Mouse (Mus musculus) limb, embryonic 14.5 days (tissue): ENCODE data around the gene Ppm1e. TPM values are rescaled to one million over a fixed set of nuclear protein-coding genes. Genes with fewer than 3 reads are reported as not detected.

ENCODE experiments used
- ATAC-seq: fragments of 200-750 bp; cut with Nextera tagmentation; 2 replicates; pipeline ENCODE4 v1.8.0; 2017; ENCODE audit warnings: low read depth, moderate number of reproducible peaks, moderate TSS enrichment; ENCODE audit not compliant: low FRiP score
- DNase-seq: peaks from one replicate; pipeline ENCODE4 v3.0.0-alpha.2; 2015; ENCODE audit warnings: low spot score
- H3K27ac ChIP-seq: fragments of 300-500 bp; sonication (generic); replicated peaks from 2 replicates; pipeline ENCODE4 v1.5.1; 2014; ENCODE audit warnings: low read depth, mild to moderate bottlenecking, low read length, moderate library complexity, mixed read lengths
- H3K27me3 ChIP-seq: fragments of 300-500 bp; sonication (generic); 2 replicates; pipeline ENCODE4 v1.6.1; 2014; ENCODE audit warnings: low read length, mixed read lengths; ENCODE audit not compliant: control insufficient read depth, insufficient read depth
- H3K36me3 ChIP-seq: fragments of 300-500 bp; sonication (generic); 2 replicates; pipeline ENCODE4 v1.6.1; 2014; ENCODE audit warnings: mild to moderate bottlenecking, low read length, moderate library complexity, mixed read lengths; ENCODE audit not compliant: control insufficient read depth, insufficient read depth
- H3K4me1 ChIP-seq: fragments of 300-500 bp; sonication (generic); 2 replicates; pipeline ENCODE4 v1.6.1; 2014; ENCODE audit warnings: antibody characterized with exemption, low read length, mixed read lengths; ENCODE audit not compliant: control insufficient read depth, insufficient read depth
- H3K4me2 ChIP-seq: fragments of 300-500 bp; sonication (generic); replicated peaks from 2 replicates; pipeline ENCODE4 v1.6.1; 2014; ENCODE audit warnings: low read depth, mild to moderate bottlenecking, low read length, moderate library complexity; ENCODE audit not compliant: severe bottlenecking
- H3K4me3 ChIP-seq: fragments of 300-500 bp; sonication (generic); replicated peaks from 2 replicates; pipeline ENCODE4 v1.5.1; 2014; ENCODE audit warnings: low read length
- H3K9ac ChIP-seq: fragments of 300-500 bp; sonication (generic); 2 replicates; pipeline ENCODE4 v1.6.1; 2014; ENCODE audit warnings: mild to moderate bottlenecking, low read depth, low read length, moderate library complexity; ENCODE audit not compliant: severe bottlenecking
- H3K9me3 ChIP-seq: fragments of 300-500 bp; sonication (generic); 2 replicates; pipeline ENCODE4 v1.6.1; 2016; ENCODE audit warnings: low read length; ENCODE audit not compliant: control insufficient read depth
- POLR2A ChIP-seq: fragments of 200-500 bp; IDR thresholded peaks from 2 replicates; pipeline ENCODE4 v1.8.0; 2012; ENCODE audit warnings: inconsistent platforms, mild to moderate bottlenecking, moderate library complexity, borderline replicate concordance; ENCODE audit not compliant: insufficient read depth, insufficient read length; ENCODE audit errors: extremely low read depth
- WGBS: fragments of 180-500 bp; shearing (Covaris S2); extraction: QIAGEN DNeasy Blood & Tissue Kit; methylation state at CpG from one replicate; pipeline ENCODE4 v1.1.7; 2014; 5-methylcytosine and 5-hydroxymethylcytosine counted together
- polyA plus RNA-seq, 2 experiments: library from polyadenylated mRNA; depleted of rRNA in 1 of 2; stranded (reverse) in 1 of 2; unstranded in 1 of 2; fragments of >200 nt; fragmentation: Nextera tagmentation in 1 of 2; extraction: Ambion mirVana in 1 of 2; gene quantifications; 2 replicates each; pipeline versions ENCODE4 v1.2.1 to v1.2.3; 2012 to 2014

The Ppm1e gene
- polyA plus RNA-seq, 2 experiments, result 2.6 to 3.1 TPM

DNA sequence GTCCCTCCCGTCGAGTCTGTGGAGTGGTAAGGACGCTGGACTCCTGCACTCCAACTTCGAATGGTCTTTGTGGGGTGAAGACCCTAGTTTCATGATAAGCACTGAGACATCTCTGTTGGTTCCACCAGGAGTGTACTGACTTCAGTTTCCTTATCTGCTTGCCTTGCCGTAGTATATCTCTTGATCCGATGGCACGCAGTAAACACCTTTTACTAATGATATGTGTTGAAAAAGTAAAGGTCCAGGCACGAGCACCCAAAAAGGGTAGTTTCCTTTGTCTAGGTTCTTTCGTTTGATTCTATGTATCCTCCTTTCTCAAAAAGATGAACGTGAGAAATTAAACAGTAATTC, 414 bp upstream of the Ppm1e start:
- H3K9ac ChIP-seq, result peak overlapping the region; percentile 53
- WGBS, result 15% methylated on average over 10 of the region's 10 CpGs
- H3K4me3 ChIP-seq, result peak overlapping the region; percentile 50
- no peaks in the 10 kb centered on the region for H3K36me3 ChIP-seq
- H3K4me1 ChIP-seq, result peaks cover 11% of the 10 kb centered on the region; the same call in 1 of the 2 replicates
- H3K9me3 ChIP-seq, result no peaks in the 10 kb centered on the region
- ATAC-seq, result 0 out of 2 replicates have a peak, but pooled peaks have one; percentile 8
- H3K27me3 ChIP-seq, result peaks cover 23% of the 10 kb centered on the region
- H3K27ac ChIP-seq, result no peak overlapping the region
- no peak for DNase-seq
- H3K4me2 ChIP-seq, result peak overlapping the region; percentile 96
- no peak for TF ChIP-seq POLR2A

GRCm38 (mm10) chr11:87357317-87358300, 1.2 kb downstream of the Ppm1e start:
- H3K4me2 ChIP-seq, result peak overlapping the region; percentile 96
- H3K27ac ChIP-seq, result no peak overlapping the region
- H3K9me3 ChIP-seq, result no peaks in the 10 kb centered on the region
- DNase-seq, result no peak
- ATAC-seq, result no peak
- no peak for TF ChIP-seq POLR2A
- 7% methylated on average over 29 of the region's 31 CpGs for WGBS
- H3K9ac ChIP-seq, result peak overlapping the region; percentile 53
- peaks cover 11% of the 10 kb centered on the region; the same call in 1 of the 2 replicates for H3K4me1 ChIP-seq
- H3K4me3 ChIP-seq, result peak overlapping the region; percentile 50
- no peaks in the 10 kb centered on the region for H3K36me3 ChIP-seq
- H3K27me3 ChIP-seq, result peaks cover 23% of the 10 kb centered on the region

- ATAC-seq (no peak), DNase-seq (no peak)
- Histone ChIP-seq H3K27ac (no peak overlapping the region), H3K9me3 (no peaks in the 10 kb centered on the region), H3K9ac (no peak overlapping the region), H3K4me3 (no peak overlapping the region), H3K4me2 (no peak overlapping the region), H3K27me3 (peaks cover 16% of the 10 kb centered on the region), H3K4me1 (peaks cover 11% of the 10 kb centered on the region; the same call in 1 of the 2 replicates), H3K36me3 (no peaks in the 10 kb centered on the region)
- no peak for TF ChIP-seq POLR2A
- 93% methylated on average over 1 of the region's 1 CpGs for WGBS
Observed at GRCm38 (mm10) chr11:87354861-87355260, 4.0 kb downstream of the Ppm1e start.

GRCm38 (mm10) chr11:87353646-87354170, 5.1 kb downstream of the Ppm1e start:
- ATAC-seq, result no peak
- Histone ChIP-seq H3K4me1 (peaks cover 11% of the 10 kb centered on the region; the same call in 1 of the 2 replicates), H3K4me3 (no peak overlapping the region), H3K9me3 (no peaks in the 10 kb centered on the region), H3K27me3 (peaks cover 15% of the 10 kb centered on the region), H3K27ac (no peak overlapping the region), H3K4me2 (no peak overlapping the region), H3K9ac (no peak overlapping the region), H3K36me3 (no peaks in the 10 kb centered on the region)
- WGBS, result 78% methylated on average over 7 of the region's 7 CpGs
- no peak for DNase-seq
- TF ChIP-seq POLR2A, result no peak

DNA sequence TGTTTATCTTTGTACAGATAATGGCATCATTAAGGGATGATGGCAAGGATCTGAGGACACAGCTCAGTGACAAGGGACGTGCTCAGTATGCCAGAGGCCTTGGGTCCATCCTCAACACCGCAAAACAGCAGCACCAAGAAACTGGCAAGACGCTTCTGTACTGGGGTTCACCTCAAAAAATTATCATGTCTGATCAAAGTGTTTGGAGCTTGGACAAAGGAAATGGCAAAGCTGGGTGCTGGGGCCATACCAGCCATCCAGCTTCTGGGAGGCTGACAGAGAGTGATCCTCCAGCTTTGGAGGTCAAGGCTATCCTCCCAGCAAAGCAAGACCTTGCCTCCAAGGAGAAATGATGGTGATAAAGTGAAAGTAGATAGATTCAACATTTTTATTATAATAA, 32.4 kb downstream of the Ppm1e start:
- Histone ChIP-seq H3K9ac (no peak overlapping the region), H3K4me2 (no peak overlapping the region), H3K4me1 (no peaks in the 10 kb centered on the region), H3K27me3 (no peaks in the 10 kb centered on the region), H3K9me3 (no peaks in the 10 kb centered on the region), H3K4me3 (no peak overlapping the region), H3K27ac (no peak overlapping the region), H3K36me3 (no peaks in the 10 kb centered on the region)
- TF ChIP-seq POLR2A, result no peak
- no peak for ATAC-seq
- no peak for DNase-seq
- 90% methylated on average over 3 of the region's 3 CpGs for WGBS
